Mouse (Mus musculus): Measurements from ENCODE around the gene Fam227a. TPM values are rescaled to one million over a fixed set of nuclear protein-coding genes. Genes with fewer than 3 reads are reported as not detected.
"Not testable (repeated sequence)": the region's sequence is repeated elsewhere in the genome, so short reads cannot be mapped to it uniquely, and the experiment has no call there.

The Fam227a gene
- polyA plus RNA-seq, 1 experiment from 2014 or later = 5.8 TPM

GRCm38 (mm10) chr15:79681973-79682372 lies 23.2 kb upstream of the Fam227a start:
- Histone ChIP-seq H3K9me3 (replicated peaks) (no peaks in the 10 kb centered on the region), H3K9ac (no peak overlapping the region), H3K4me3 (no peak overlapping the region), H3K36me3 (ENCODE audit: poor library complexity, severe bottlenecking) (peaks cover 8% of the 10 kb centered on the region; the same call in 1 of the 2 replicates), H3K27me3 (no peaks in the 10 kb centered on the region), H3K4me2 (no peak overlapping the region), H3K27ac (no peak overlapping the region), H3K4me1 (peaks cover 44% of the 10 kb centered on the region)
- WGBS = 89% methylated on average over 4 of the region's 4 CpGs
- ATAC-seq = no peak

- H3K27ac ChIP-seq = no peak overlapping the region
- H3K9ac ChIP-seq = no peak overlapping the region
- H3K4me2 ChIP-seq = no peak overlapping the region
- no peak for ATAC-seq
- H3K9me3 ChIP-seq (replicated peaks) = no peaks in the 10 kb centered on the region
- peaks cover 5% of the 10 kb centered on the region; the same call in 1 of the 2 replicates for H3K4me1 ChIP-seq
- H3K27me3 ChIP-seq = no peaks in the 10 kb centered on the region
- 89% methylated on average over 2 of the region's 2 CpGs for WGBS
- peaks cover 48% of the 10 kb centered on the region for H3K36me3 ChIP-seq (ENCODE audit: poor library complexity, severe bottlenecking)
- no peak overlapping the region for H3K4me3 ChIP-seq
Observed at GRCm38 (mm10) chr15:79677936-79678335, 19.2 kb upstream of the Fam227a start.

GRCm38 (mm10) chr15:79671828-79672348 lies 13.1 kb upstream of the Fam227a start:
- peak overlapping the region; percentile 92 for H3K4me3 ChIP-seq
- H3K9me3 ChIP-seq (replicated peaks); ATAC-seq; H3K27me3 ChIP-seq; H3K27ac ChIP-seq; H3K4me1 ChIP-seq; H3K9ac ChIP-seq: not testable (repeated sequence)
- H3K4me2 ChIP-seq = peak overlapping the region; percentile 89
- H3K36me3 ChIP-seq (ENCODE audit: poor library complexity, severe bottlenecking) = peaks cover 60% of the 10 kb centered on the region
- WGBS = 85% methylated on average over 11 of the region's 11 CpGs

GRCm38 (mm10) chr15:79670972-79671299 lies 12.2 kb upstream of the Fam227a start:
- Histone ChIP-seq H3K27ac (peak overlapping the region; percentile 54; the same call in 1 of the 2 replicates), H3K27me3 (no peaks in the 10 kb centered on the region), H3K9me3 (replicated peaks) (no peaks in the 10 kb centered on the region), H3K4me2 (peak overlapping the region; percentile 89), H3K4me3 (peak overlapping the region; percentile 92), H3K9ac (peak overlapping the region; percentile 86), H3K4me1 (peaks cover 7% of the 10 kb centered on the region), H3K36me3 (ENCODE audit: poor library complexity, severe bottlenecking) (peaks cover 60% of the 10 kb centered on the region)
- 1% methylated on average over 36 of the region's 37 CpGs for WGBS
- ATAC-seq = peak; percentile 58

- WGBS = 19% methylated on average over 33 of the region's 33 CpGs
- Histone ChIP-seq H3K27me3 (no peaks in the 10 kb centered on the region), H3K36me3 (ENCODE audit: poor library complexity, severe bottlenecking) (peaks cover 61% of the 10 kb centered on the region), H3K4me1 (peaks cover 7% of the 10 kb centered on the region), H3K9ac (peak within 1 kb of the TSS; percentile 86), H3K27ac (peak within 1 kb of the TSS; percentile 54; the same call in 1 of the 2 replicates), H3K4me2 (peak within 1 kb of the TSS; percentile 89), H3K4me3 (peak within 1 kb of the TSS; percentile 92), H3K9me3 (replicated peaks) (no peaks in the 10 kb centered on the region)
- ATAC-seq = peak; percentile 96
Observed at GRCm38 (mm10) chr15:79670249-79670971, 11.7 kb upstream of the Fam227a start, which contains the start of gene Tomm22. TSS of gene Tomm22 (plus strand) at chr15:79670861.

- WGBS = 75% methylated on average over 10 of the region's 10 CpGs
- H3K4me1 ChIP-seq = peaks cover 7% of the 10 kb centered on the region
- no peak overlapping the region for H3K27ac ChIP-seq
- no peak overlapping the region for H3K4me2 ChIP-seq
- ATAC-seq = no peak
- no peaks in the 10 kb centered on the region for H3K27me3 ChIP-seq
- no peak overlapping the region for H3K9ac ChIP-seq
- peaks cover 51% of the 10 kb centered on the region for H3K36me3 ChIP-seq (ENCODE audit: poor library complexity, severe bottlenecking)
- H3K9me3 ChIP-seq (replicated peaks) = no peaks in the 10 kb centered on the region
- H3K4me3 ChIP-seq = no peak overlapping the region
Observed at GRCm38 (mm10) chr15:79669195-79669594, 10.4 kb upstream of the Fam227a start.

GRCm38 (mm10) chr15:79664666-79665065 lies 5.9 kb upstream of the Fam227a start:
- Histone ChIP-seq H3K4me1 (peaks cover 5% of the 10 kb centered on the region), H3K4me2 (no peak overlapping the region), H3K36me3 (ENCODE audit: poor library complexity, severe bottlenecking) (peaks cover 56% of the 10 kb centered on the region), H3K9ac (no peak overlapping the region), H3K4me3 (no peak overlapping the region), H3K27me3 (no peaks in the 10 kb centered on the region), H3K27ac (no peak overlapping the region), H3K9me3 (replicated peaks) (no peaks in the 10 kb centered on the region)
- ATAC-seq = no peak
- 93% methylated on average over 8 of the region's 8 CpGs for WGBS

GRCm38 (mm10) chr15:79661852-79662251 lies 3.1 kb upstream of the Fam227a start:
- Histone ChIP-seq H3K9ac (no peak overlapping the region), H3K9me3 (replicated peaks) (no peaks in the 10 kb centered on the region), H3K27me3 (no peaks in the 10 kb centered on the region), H3K36me3 (ENCODE audit: poor library complexity, severe bottlenecking) (peaks cover 40% of the 10 kb centered on the region), H3K4me2 (no peak overlapping the region), H3K27ac (no peak overlapping the region), H3K4me3 (no peak overlapping the region), H3K4me1 (peaks cover 7% of the 10 kb centered on the region)
- no peak for ATAC-seq
- 78% methylated on average over 4 of the region's 4 CpGs for WGBS

- Histone ChIP-seq H3K4me1 (peaks cover 7% of the 10 kb centered on the region), H3K27me3 (no peaks in the 10 kb centered on the region), H3K36me3 (ENCODE audit: poor library complexity, severe bottlenecking) (peaks cover 25% of the 10 kb centered on the region), H3K4me3 (peak overlapping the region; percentile 72), H3K9me3 (replicated peaks) (no peaks in the 10 kb centered on the region), H3K27ac (peak overlapping the region; percentile 92), H3K4me2 (peak overlapping the region; percentile 84), H3K9ac (peak overlapping the region; percentile 91)
- peak; percentile 21; the same call in 1 of the 2 replicates for ATAC-seq
- WGBS = 6% methylated on average over 16 of the region's 16 CpGs
Observed at GRCm38 (mm10) chr15:79657837-79658530, 772 bp downstream of the Fam227a start.

GRCm38 (mm10) chr15:79656451-79656850 lies 2.3 kb downstream of the Fam227a start:
- Histone ChIP-seq H3K4me3 (no peak overlapping the region), H3K27me3 (no peaks in the 10 kb centered on the region), H3K4me2 (no peak overlapping the region), H3K9ac (no peak overlapping the region), H3K27ac (no peak overlapping the region), H3K9me3 (replicated peaks) (no peaks in the 10 kb centered on the region), H3K4me1 (peaks cover 7% of the 10 kb centered on the region), H3K36me3 (ENCODE audit: poor library complexity, severe bottlenecking) (peaks cover 17% of the 10 kb centered on the region)
- WGBS = 94% methylated on average over 14 of the region's 14 CpGs
- no peak for ATAC-seq

GRCm38 (mm10) chr15:79651481-79651880 lies 7.3 kb downstream of the Fam227a start:
- H3K9me3 ChIP-seq (replicated peaks) = no peaks in the 10 kb centered on the region
- no peak overlapping the region for H3K9ac ChIP-seq
- H3K27ac ChIP-seq = no peak overlapping the region
- no peaks in the 10 kb centered on the region for H3K4me1 ChIP-seq
- peaks cover 42% of the 10 kb centered on the region for H3K36me3 ChIP-seq (ENCODE audit: poor library complexity, severe bottlenecking)
- WGBS = 77% methylated on average over 4 of the region's 4 CpGs
- no peak for ATAC-seq
- no peak overlapping the region for H3K4me2 ChIP-seq
- H3K4me3 ChIP-seq = no peak overlapping the region
- no peaks in the 10 kb centered on the region for H3K27me3 ChIP-seq

GRCm38 (mm10) chr15:79650569-79650968 lies 8.2 kb downstream of the Fam227a start:
- Histone ChIP-seq H3K36me3 (ENCODE audit: poor library complexity, severe bottlenecking) (peaks cover 45% of the 10 kb centered on the region), H3K27ac (no peak overlapping the region), H3K4me3 (no peak overlapping the region), H3K4me2 (no peak overlapping the region), H3K9me3 (replicated peaks) (no peaks in the 10 kb centered on the region), H3K9ac (no peak overlapping the region), H3K27me3 (no peaks in the 10 kb centered on the region), H3K4me1 (no peaks in the 10 kb centered on the region)
- no peak for ATAC-seq

All from forebrain, embryonic 13.5 days (tissue).